In the genomic region with DNA sequence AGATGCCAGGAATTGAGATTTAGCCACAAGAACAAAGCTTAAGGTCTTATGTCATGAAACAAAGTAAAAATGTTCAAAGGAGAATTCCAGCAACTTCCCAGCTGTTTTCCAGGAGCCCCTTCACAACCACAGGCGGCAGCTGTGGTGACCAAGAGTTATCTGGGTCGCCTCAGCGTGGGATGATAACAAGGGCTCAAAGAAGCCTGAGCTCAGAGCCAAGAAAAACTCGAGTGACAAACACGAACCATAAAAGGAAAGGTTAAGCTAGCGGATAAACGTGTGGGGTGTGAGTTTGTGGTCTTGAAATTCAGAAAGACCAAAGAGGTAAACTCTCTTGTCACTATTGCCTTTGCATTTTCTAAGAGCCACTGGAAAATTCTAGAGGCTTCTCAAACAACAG, we compare ENCODE assay signal across 19 mouse cellular contexts. TPM values are rescaled to one million over a fixed set of nuclear protein-coding genes. Genes with fewer than 3 reads are reported as not detected.
DNase-seq lines count a peak whose midpoint lies in the region; ATAC-seq and TF ChIP-seq lines count a peak whose summit lies in the region.
"Had no signal": no experiment of that assay in that cellular context is flagged by ENCODE, and none has a peak within 500 bp of the region (broad histone marks: within the 10 kb centered on the region; RNA-seq: fewer than 3 reads in every experiment).

No protein-coding gene starts in this region.

- no peak for DNase-seq in heart, adult 2 months
- DNase-seq in heart, postnatal 25 days (ENCODE audit: low spot score), result no peak
- peak; percentile 34 for DNase-seq in lung, embryonic 14.5 days
- DNase-seq in lung, postnatal 14 days, result no peak
- no peak for DNase-seq in limb, embryonic 10.5 days (ENCODE audit: low spot score)
- no peak for DNase-seq in left cerebral cortex, adult 18-20 months (ENCODE audit: low spot score in 2 of 2)
- DNase-seq: adrenal gland, adult 8-10 months; lung, adult 2 months; spleen, adult 18-20 months had no signal

- H3K9ac ChIP-seq in heart, adult 2 months (ENCODE audit: low read depth, low read length), result no peak overlapping the region
- H3K9ac ChIP-seq in lung, embryonic 14.5 days, result no peak overlapping the region
- no peak overlapping the region for H3K9ac ChIP-seq in intestine, postnatal 0 days (ENCODE audit: low read depth, low read length)

- no peaks in the 10 kb centered on the region for H3K9me3 ChIP-seq in lung, embryonic 14.5 days (ENCODE audit: low read depth, low read length)
- no peaks in the 10 kb centered on the region for H3K9me3 ChIP-seq in limb, embryonic 10.5 days (replicated peaks)
- no peaks in the 10 kb centered on the region for H3K9me3 ChIP-seq in intestine, postnatal 0 days (ENCODE audit: control insufficient read depth)

- no peak for ATAC-seq in lung, embryonic 14.5 days (ENCODE audit: insufficient read depth)
- ATAC-seq in common myeloid progenitor, adult 5-6 weeks (replicated peaks; ENCODE audit: low read depth, poor library complexity, severe bottlenecking), result 0 out of 2 replicates have a peak, but pooled peaks have one; percentile 29
- no peak for ATAC-seq in intestine, postnatal 0 days

- no peak for TF ChIP-seq EP300 in heart, adult 2 months (IDR thresholded peaks at IDR 0.05; ENCODE audit: insufficient read depth, low read depth, low read length)

- intact Hi-C loops in heart, adult 2 months (cut with DNase I), result no loop called here
- intact Hi-C loops in heart, postnatal 25 days (cut with DNase I), result no loop called here

- no peak overlapping the region for H3K4me3 ChIP-seq in heart, adult 2 months
- no peak overlapping the region for H3K4me3 ChIP-seq in lung, embryonic 14.5 days (ENCODE audit: low read depth, low read length)
- no peak overlapping the region for H3K4me3 ChIP-seq in limb, embryonic 10.5 days
- H3K4me3 ChIP-seq in intestine, postnatal 0 days (ENCODE audit: low read depth, low read length), result no peak overlapping the region
- H3K4me3 ChIP-seq: erythroblast, embryonic 14.5 days had no signal

- WGBS in heart, adult 2 months, result 17% methylated on average over 7 of the region's 7 CpGs
- 12% methylated on average over 7 of the region's 7 CpGs for WGBS in lung, embryonic 14.5 days
- WGBS in limb, embryonic 10.5 days, result 41% methylated on average over 7 of the region's 7 CpGs
- 40% methylated on average over 7 of the region's 7 CpGs for WGBS in intestine, postnatal 0 days

- H3K79me2 ChIP-seq in heart, adult 2 months (replicated peaks; ENCODE audit: control insufficient read depth, insufficient read depth, low read length), result no peaks in the 10 kb centered on the region

- H3K27me3 ChIP-seq in heart, adult 2 months (ENCODE audit: control insufficient read depth, insufficient read depth, low read length), result no peaks in the 10 kb centered on the region
- H3K27me3 ChIP-seq in lung, embryonic 14.5 days (ENCODE audit: insufficient read depth, low read length), result no peaks in the 10 kb centered on the region
- H3K27me3 ChIP-seq in limb, embryonic 10.5 days (ENCODE audit: low read depth, poor library complexity, severe bottlenecking), result no peaks in the 10 kb centered on the region
- no peaks in the 10 kb centered on the region for H3K27me3 ChIP-seq in intestine, postnatal 0 days (replicated peaks; ENCODE audit: control insufficient read depth, insufficient read depth, low read length)

- TF ChIP-seq CTCF in heart, adult 2 months (IDR thresholded peaks at IDR 0.05), result no peak
- TF ChIP-seq CTCF in lung, embryonic 14.5 days (IDR thresholded peaks at IDR 0.05; ENCODE audit: low read depth), result no peak
- TF ChIP-seq CTCF in intestine, postnatal 0 days (IDR thresholded peaks at IDR 0.05; ENCODE audit: low read depth), result no peak

- peak overlapping the region; percentile 11 for H3K27ac ChIP-seq in heart, adult 2 months
- H3K27ac ChIP-seq in lung, embryonic 14.5 days (ENCODE audit: low read depth), result peak overlapping the region; percentile 60; the same call in 1 of the 2 replicates
- H3K27ac ChIP-seq in limb, embryonic 10.5 days, result peak overlapping the region; percentile 64
- no peak overlapping the region for H3K27ac ChIP-seq in intestine, postnatal 0 days (ENCODE audit: low read depth, low read length)
- H3K27ac ChIP-seq: stomach, postnatal 0 days had no signal

- no peak overlapping the region for H3K4me2 ChIP-seq in lung, embryonic 14.5 days
- H3K4me2 ChIP-seq in intestine, postnatal 0 days (replicated peaks; ENCODE audit: low read depth), result no peak overlapping the region

- TF ChIP-seq POLR2A in heart, adult 2 months (IDR thresholded peaks at IDR 0.05; ENCODE audit: insufficient read depth, low read depth, low read length), result no peak

- peaks cover 5% of the 10 kb centered on the region; the same call in 1 of the 2 replicates for H3K4me1 ChIP-seq in heart, adult 2 months (ENCODE audit: control insufficient read depth, insufficient read depth, low read length)
- H3K4me1 ChIP-seq in lung, embryonic 14.5 days (ENCODE audit: insufficient read depth), result peaks cover 11% of the 10 kb centered on the region
- peaks cover 42% of the 10 kb centered on the region for H3K4me1 ChIP-seq in limb, embryonic 10.5 days
- no peaks in the 10 kb centered on the region; the same call in 1 of the 2 replicates for H3K4me1 ChIP-seq in intestine, postnatal 0 days (replicated peaks; ENCODE audit: control insufficient read depth, insufficient read depth, low read length)

- H3K36me3 ChIP-seq in heart, adult 2 months (ENCODE audit: control insufficient read depth, insufficient read depth, low read length), result peaks cover 7% of the 10 kb centered on the region; the same call in 1 of the 2 replicates
- no peaks in the 10 kb centered on the region for H3K36me3 ChIP-seq in lung, embryonic 14.5 days (ENCODE audit: insufficient read depth)
- no peaks in the 10 kb centered on the region for H3K36me3 ChIP-seq in limb, embryonic 10.5 days
- no peaks in the 10 kb centered on the region for H3K36me3 ChIP-seq in intestine, postnatal 0 days (ENCODE audit: control insufficient read depth, insufficient read depth)

RNA-seq across cellular contexts. Expression of a gene that starts 25.7 kb away (rescaled TPM):
- total RNA-seq in heart, adult 2 months (2021), result under 1 TPM; 0.20 to 0.26 TPM
- 0.35 and 0.47 TPM in 2 replicates for polyA plus RNA-seq in heart, adult 2 months (2012; rRNA removed)
- under 1 TPM; 0.34 to 0.36 TPM for total RNA-seq in heart, postnatal 25 days (2021)
- polyA plus RNA-seq in lung, embryonic 14.5 days (2014; fragmentation: Nextera tagmentation; extraction: Ambion mirVana), result 0.24 and 0.27 TPM in 2 replicates
- total RNA-seq in common myeloid progenitor, adult 5-6 weeks (2017), result 0.27 TPM in 1 of 2 replicates, not detected in the other
- polyA plus RNA-seq in limb, embryonic 10.5 days (2016; fragmentation: Nextera tagmentation; extraction: Ambion mirVana), result 0.35 and 0.79 TPM in 2 replicates
- under 1 TPM in 1 of 2 experiments, not detected in 1; 0.16 TPM for total RNA-seq in left cerebral cortex, adult 18-20 months (2021)
- polyA plus RNA-seq in intestine, postnatal 0 days (2015; fragmentation: Nextera tagmentation; extraction: Ambion mirVana), result 0.09 and 0.16 TPM in 2 replicates
- total RNA-seq: megakaryocyte-erythroid progenitor cell, adult 5-6 weeks had no signal
- polyA plus RNA-seq: intestine, embryonic 14.5 days had no signal

RNA-seq across cellular contexts. Expression of a gene that starts 58.7 kb away (rescaled TPM):
- 1 to 10 TPM; 9.1 to 9.2 TPM for total RNA-seq in heart, adult 2 months (2021)
- 1.9 and 4.7 TPM in 2 replicates for polyA plus RNA-seq in heart, adult 2 months (2012; rRNA removed)
- total RNA-seq in heart, postnatal 25 days (2021), result 1 to 10 TPM; 5.8 to 9.4 TPM
- not detected in 2 replicates for polyA plus RNA-seq in lung, embryonic 14.5 days (2014; fragmentation: Nextera tagmentation; extraction: Ambion mirVana)
- total RNA-seq in common myeloid progenitor, adult 5-6 weeks (2017), result not detected in 2 replicates
- not detected in 2 replicates for polyA plus RNA-seq in limb, embryonic 10.5 days (2016; fragmentation: Nextera tagmentation; extraction: Ambion mirVana)
- total RNA-seq in left cerebral cortex, adult 18-20 months (2021), result not detected
- polyA plus RNA-seq in intestine, postnatal 0 days (2015; fragmentation: Nextera tagmentation; extraction: Ambion mirVana), result 0.54 TPM in 1 of 2 replicates, not detected in the other
- total RNA-seq: adrenal gland, adult 8-10 months; layer of hippocampus, postnatal 10 days; megakaryocyte-erythroid progenitor cell, adult 5-6 weeks had no signal
- polyA plus RNA-seq: cortical plate, adult 2 months; erythroblast, embryonic 14.5 days; intestine, embryonic 14.5 days; limb, embryonic 11.5 days; lung, adult 2 months; neural tube, embryonic 11.5 days had no signal
